Mouse (Mus musculus): ENCODE results near the gene Tmem88. TPM values are rescaled to one million over a fixed set of nuclear protein-coding genes. Genes with fewer than 3 reads are reported as not detected.
A peak's percentile ranks its signal among the peaks of the same experiment; 100 is the strongest.

The Tmem88 gene
- total RNA-seq, 4 experiments from 2014 or later = 13.2 to 24.7 (median 19.5) TPM

- DNase-seq (ENCODE audit: low spot score) = no peak
Observed at GRCm38 (mm10) chr11:69416509-69416908, 18.5 kb upstream of the Tmem88 start.

GRCm38 (mm10) chr11:69415668-69416451 is 17.8 kb upstream of the Tmem88 start:
- DNase-seq (ENCODE audit: low spot score) = no peak

GRCm38 (mm10) chr11:69415327-69415667 is 17.3 kb upstream of the Tmem88 start:
- peak; percentile 48 for DNase-seq (ENCODE audit: low spot score)

- no peak for DNase-seq (ENCODE audit: low spot score)
Observed at GRCm38 (mm10) chr11:69414421-69415326, 16.6 kb upstream of the Tmem88 start.

- no peak for DNase-seq (ENCODE audit: low spot score)
Observed at GRCm38 (mm10) chr11:69413221-69414181, 15.5 kb upstream of the Tmem88 start, which contains the start of gene Kdm6b. Kdm6b (minus strand) TSS chr11:69413675.

GRCm38 (mm10) chr11:69412548-69412947 is 14.5 kb upstream of the Tmem88 start:
- no peak for DNase-seq (ENCODE audit: low spot score)

- no peak for DNase-seq (ENCODE audit: low spot score)
Observed at GRCm38 (mm10) chr11:69411538-69412203, 13.6 kb upstream of the Tmem88 start.

- DNase-seq (ENCODE audit: low spot score) = peak; percentile 96
Observed at GRCm38 (mm10) chr11:69411073-69411535, 13.1 kb upstream of the Tmem88 start.

- peak; percentile 87 for DNase-seq (ENCODE audit: low spot score)
Observed at GRCm38 (mm10) chr11:69410310-69411072, 12.5 kb upstream of the Tmem88 start.

- DNase-seq (ENCODE audit: low spot score) = no peak
Observed at GRCm38 (mm10) chr11:69410045-69410309, 11.9 kb upstream of the Tmem88 start.

- DNase-seq (ENCODE audit: low spot score) = peak; percentile 81
Observed at GRCm38 (mm10) chr11:69409378-69410044, 11.5 kb upstream of the Tmem88 start.

- DNase-seq (ENCODE audit: low spot score) = peak; percentile 93
Observed at GRCm38 (mm10) chr11:69408541-69409377, 10.7 kb upstream of the Tmem88 start.

GRCm38 (mm10) chr11:69407724-69408004 is 9.6 kb upstream of the Tmem88 start:
- DNase-seq (ENCODE audit: low spot score) = no peak

GRCm38 (mm10) chr11:69406867-69407723 is 9.1 kb upstream of the Tmem88 start:
- no peak for DNase-seq (ENCODE audit: low spot score)

- DNase-seq (ENCODE audit: low spot score) = no peak
Observed at GRCm38 (mm10) chr11:69406282-69406681, 8.2 kb upstream of the Tmem88 start.

- DNase-seq (ENCODE audit: low spot score) = no peak
Observed at GRCm38 (mm10) chr11:69405397-69406200, 7.6 kb upstream of the Tmem88 start.

All from heart, adult 8-10 months (tissue).